Mouse (Mus musculus) MEL (cell line): Measurements from ENCODE around the gene Otos.

Experiments
- CTCF ChIP-seq, 3 experiments: IDR thresholded peaks in 2 of 3; conservative IDR thresholded peaks in 1 of 3; 2 replicates each; pipeline ENCODE4 v1.5.1; 2011 to 2012; ENCODE audit warnings: low read length in 3 of 3, low read depth in 2 of 3, mild to moderate bottlenecking in 2 of 3, improper control_type of control experiment in 1 of 3, inconsistent platforms in 1 of 3, mixed read lengths in 1 of 3, moderate library complexity in 1 of 3; ENCODE audit not compliant: control insufficient read depth in 1 of 3, insufficient read depth in 1 of 3, poor library complexity in 1 of 3, severe bottlenecking in 1 of 3
- E2F4 ChIP-seq: IDR thresholded peaks from 2 replicates; pipeline ENCODE4 v1.6.1; 2011; ENCODE audit warnings: low read depth, low read length, improper control_type of control experiment, borderline replicate concordance
- EP300 ChIP-seq, 2 experiments: IDR thresholded peaks; 2 replicates each; pipeline ENCODE4 v1.6.1; 2011; ENCODE audit warnings: improper control_type of control experiment in 2 of 2, low read length in 2 of 2, low read depth in 1 of 2, mild to moderate bottlenecking in 1 of 2
- GABPA ChIP-seq: IDR thresholded peaks from 2 replicates; pipeline ENCODE4 v1.6.1; 2012; ENCODE audit warnings: low read depth, mild to moderate bottlenecking, inconsistent platforms, low read length, improper control_type of control experiment, moderate library complexity
- HCFC1 ChIP-seq: IDR thresholded peaks from 2 replicates; pipeline ENCODE4 v1.6.1; 2012; ENCODE audit warnings: low read depth, mild to moderate bottlenecking, inconsistent platforms, low read length, improper control_type of control experiment, moderate library complexity
- POLR2A ChIP-seq, 2 experiments: IDR thresholded peaks; 2 replicates each; pipeline ENCODE4 v1.6.1; 2011 to 2012; ENCODE audit warnings: low read length in 2 of 2, mild to moderate bottlenecking in 2 of 2, control low read depth in 1 of 2, improper control_type of control experiment in 1 of 2, low read depth in 1 of 2, moderate library complexity in 1 of 2; ENCODE audit not compliant: control insufficient read depth in 1 of 2, insufficient read depth in 1 of 2, poor library complexity in 1 of 2
- POLR2AphosphoS2 ChIP-seq: IDR thresholded peaks from 2 replicates; pipeline ENCODE4 v1.6.1; 2011; ENCODE audit warnings: low read length, improper control_type of control experiment
- POLR2AphosphoS5 ChIP-seq: IDR thresholded peaks from 2 replicates; pipeline ENCODE4 v1.6.1; 2012; ENCODE audit warnings: low read depth, borderline replicate concordance, mild to moderate bottlenecking, inconsistent platforms, low read length, moderate library complexity, mixed read lengths

- TF ChIP-seq CTCF (IDR thresholded peaks at IDR 0.05 in 2 of 3, conservative IDR thresholded peaks at IDR 0.05 in 1 of 3; ENCODE audit: control insufficient read depth in 1 of 3, insufficient read depth in 1 of 3, low read depth in 2 of 3, low read length in 3 of 3, poor library complexity in 1 of 3, severe bottlenecking in 1 of 3) = no peak
- TF ChIP-seq EP300 (IDR thresholded peaks at IDR 0.05; ENCODE audit: low read depth in 1 of 2, low read length in 2 of 2) = no peak
- TF ChIP-seq GABPA = no peak
- TF ChIP-seq POLR2A (IDR thresholded peaks at IDR 0.05; ENCODE audit: control insufficient read depth in 1 of 2, insufficient read depth in 1 of 2, low read depth in 1 of 2, low read length in 2 of 2, poor library complexity in 1 of 2) = no peak
- no peak for TF ChIP-seq HCFC1
- TF ChIP-seq POLR2AphosphoS5 = no peak
- no peak for TF ChIP-seq POLR2AphosphoS2
- TF ChIP-seq E2F4 = no peak
Observed at GRCm38 (mm10) chr1:92646111-92646510, 2.5 kb downstream of the Otos start.
